Mouse (Mus musculus) heart, adult 2 months (tissue): Measurements from ENCODE around the gene Arhgap28.

Experiments used
- CTCF ChIP-seq: fragments of 200-600 bp; IDR thresholded peaks from 2 replicates; pipeline ENCODE4 v1.8.1; 2022; ENCODE audit warnings: antibody characterized with exemption, mild to moderate bottlenecking, moderate library complexity
- EP300 ChIP-seq: fragments of 200-500 bp; IDR thresholded peaks from 2 replicates; pipeline ENCODE4 v1.6.1; 2011; ENCODE audit warnings: low read depth, low read length, control low read depth; ENCODE audit not compliant: insufficient read depth
- POLR2A ChIP-seq: fragments of 200-500 bp; IDR thresholded peaks from 2 replicates; pipeline ENCODE4 v1.6.1; 2011; ENCODE audit warnings: mild to moderate bottlenecking, low read depth, low read length, control low read depth; ENCODE audit not compliant: insufficient read depth

DNA sequence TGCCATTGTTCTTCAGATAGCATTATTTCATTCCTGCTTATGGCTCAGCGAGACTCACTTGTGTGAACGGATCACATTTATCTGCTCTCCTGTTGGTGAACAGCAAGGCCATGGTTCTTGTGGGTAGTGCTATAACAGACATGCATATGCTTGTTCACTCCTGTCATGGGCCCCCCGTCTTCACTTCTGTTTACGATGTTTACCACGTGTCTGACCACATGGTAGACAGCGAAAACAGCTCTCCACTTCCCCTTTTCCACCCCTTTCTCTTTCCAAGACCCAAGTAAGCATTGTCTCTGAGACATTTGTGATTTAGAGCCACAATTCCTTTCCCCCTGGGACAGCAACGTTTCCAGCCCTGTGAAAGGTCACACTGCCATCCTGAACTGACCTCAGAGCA, 20.4 kb upstream of the Arhgap28 start:
- TF ChIP-seq POLR2A: no peak
- no peak for TF ChIP-seq CTCF
- no peak for TF ChIP-seq EP300
